Comparison of ENCODE assay signal across 8 mouse cellular contexts in genomic region chr7:140137135-140138020, GRCm38 (mm10). TPM values are rescaled to one million over a fixed set of nuclear protein-coding genes. Genes with fewer than 3 reads are reported as not detected.
A peak's percentile ranks its signal among the peaks of the same experiment; 100 is the strongest.
DNase-seq lines count a peak whose midpoint lies in the region; ATAC-seq and TF ChIP-seq lines count a peak whose summit lies in the region.

TSS of gene Mtg1 (plus strand) at chr7:140137564.

- TF ChIP-seq EP300 in ES-Bruce4 (IDR thresholded peaks at IDR 0.05; ENCODE audit: insufficient read depth, low read depth, low read length) = peak; percentile 19; the same call in 1 of the 2 replicates

- H3K9me3 ChIP-seq in ES-Bruce4 (replicated peaks; ENCODE audit: control insufficient read depth, insufficient read depth, low read length, poor library complexity, severe bottlenecking) = no peaks in the 10 kb centered on the region
- no peaks in the 10 kb centered on the region for H3K9me3 ChIP-seq in forebrain, embryonic 14.5 days (replicated peaks; ENCODE audit: control insufficient read depth, low read length)
- no peaks in the 10 kb centered on the region for H3K9me3 ChIP-seq in neural tube, embryonic 15.5 days (replicated peaks)

- peak within 1 kb of the TSS; percentile 73 for H3K4me2 ChIP-seq in forebrain, embryonic 14.5 days (ENCODE audit: low read length)
- H3K4me2 ChIP-seq in neural tube, embryonic 15.5 days = peak within 1 kb of the TSS; percentile 84

- peak within 1 kb of the TSS; percentile 95 for H3K4me3 ChIP-seq in ES-Bruce4 (ENCODE audit: low read depth, low read length)
- H3K4me3 ChIP-seq in forebrain, embryonic 14.5 days (ENCODE audit: low read depth, low read length) = peak within 1 kb of the TSS; percentile 64
- H3K4me3 ChIP-seq in neural tube, embryonic 15.5 days (replicated peaks) = peak within 1 kb of the TSS; percentile 78

- TF ChIP-seq CTCF in ES-Bruce4 (IDR thresholded peaks at IDR 0.05; ENCODE audit: low read depth, low read length) = no peak

- 1% methylated on average over 39 of the region's 39 CpGs for WGBS in forebrain, embryonic 14.5 days
- WGBS in neural tube, embryonic 15.5 days = 2% methylated on average over 39 of the region's 39 CpGs

- no peaks in the 10 kb centered on the region for H3K27me3 ChIP-seq in ES-Bruce4 (ENCODE audit: control insufficient read depth, insufficient read depth, low read length, poor library complexity, severe bottlenecking)
- no peaks in the 10 kb centered on the region for H3K27me3 ChIP-seq in forebrain, embryonic 14.5 days (replicated peaks; ENCODE audit: control insufficient read depth, insufficient read depth, low read length)
- no peaks in the 10 kb centered on the region for H3K27me3 ChIP-seq in neural tube, embryonic 15.5 days (replicated peaks)

- ATAC-seq in cerebellum, adult (ENCODE audit: insufficient number of reproducible peaks, low FRiP score, low TSS enrichment) = peak; percentile 95
- peak; percentile 98 for ATAC-seq in forebrain, embryonic 14.5 days
- ATAC-seq in neural tube, embryonic 15.5 days (ENCODE audit: low FRiP score) = peak; percentile 98

- peak; percentile 49 for TF ChIP-seq POLR2A in ES-Bruce4 (IDR thresholded peaks at IDR 0.05; ENCODE audit: insufficient read depth, low read length)

- peak; percentile 95 for DNase-seq in forebrain, embryonic 14.5 days (ENCODE audit: low spot score)
- DNase-seq in heart, postnatal 14 days = peak; percentile 98
- DNase-seq in layer of hippocampus, adult 11-12 months (ENCODE audit: low spot score) = peak; percentile 98
- DNase-seq in lung, adult 18-20 months = peak; percentile 94 to 95
- peak; percentile 92 for DNase-seq in testis, postnatal 14 days (ENCODE audit: low spot score)

- H3K4me1 ChIP-seq in ES-Bruce4 (ENCODE audit: control insufficient read depth, insufficient read depth, low read length) = no peaks in the 10 kb centered on the region
- peaks cover 3% of the 10 kb centered on the region; the same call in 1 of the 2 replicates for H3K4me1 ChIP-seq in forebrain, embryonic 14.5 days (ENCODE audit: control insufficient read depth, insufficient read depth, low read length)
- peaks cover 12% of the 10 kb centered on the region for H3K4me1 ChIP-seq in neural tube, embryonic 15.5 days

- intact Hi-C loops in heart, postnatal 14 days (cut with DNase I) = no loop called here

- no peak within 1 kb of the TSS for H3K27ac ChIP-seq in ES-Bruce4 (ENCODE audit: insufficient read depth, low read length)
- peak within 1 kb of the TSS; percentile 56; the same call in 1 of the 2 replicates for H3K27ac ChIP-seq in forebrain, embryonic 14.5 days (ENCODE audit: low read depth, low read length)
- H3K27ac ChIP-seq in neural tube, embryonic 15.5 days (replicated peaks) = peak within 1 kb of the TSS; percentile 92

- peak within 1 kb of the TSS; percentile 58 for H3K9ac ChIP-seq in ES-Bruce4 (ENCODE audit: low read depth, poor library complexity, severe bottlenecking)
- H3K9ac ChIP-seq in forebrain, embryonic 14.5 days (ENCODE audit: low read length) = peak within 1 kb of the TSS; percentile 78
- peak within 1 kb of the TSS; percentile 95 for H3K9ac ChIP-seq in neural tube, embryonic 15.5 days (replicated peaks)

- no peaks in the 10 kb centered on the region; the same call in 1 of the 2 replicates for H3K36me3 ChIP-seq in ES-Bruce4 (ENCODE audit: control insufficient read depth, insufficient read depth, low read length, poor library complexity, severe bottlenecking)
- H3K36me3 ChIP-seq in forebrain, embryonic 14.5 days (ENCODE audit: control insufficient read depth, insufficient read depth, low read length) = no peaks in the 10 kb centered on the region
- no peaks in the 10 kb centered on the region for H3K36me3 ChIP-seq in neural tube, embryonic 15.5 days

RNA-seq across cellular contexts. Expression of gene Mtg1, which starts in this region (rescaled TPM):
- polyA plus RNA-seq in ES-Bruce4 (2011; ENCODE audit: insufficient read depth, insufficient read length, low read depth, missing spikeins) = 43.2 and 44.0 TPM in 2 replicates
- polyA plus RNA-seq in forebrain, embryonic 14.5 days (2014; fragmentation: Nextera tagmentation; extraction: Ambion mirVana) = 40.7 and 42.9 TPM in 2 replicates
- 10 to 100 TPM; 28.1 to 29.3 TPM for total RNA-seq in heart, postnatal 14 days (2021)
- polyA plus RNA-seq in neural tube, embryonic 15.5 days (2015; fragmentation: Nextera tagmentation; extraction: Ambion mirVana) = 30.0 and 32.1 TPM in 2 replicates
